Mouse (Mus musculus) hindlimb bud, embryonic 11.5 days (tissue): ENCODE measurements around the gene Zswim8.

Experiments used
- DNase-seq: peaks from one replicate; pipeline ENCODE4 v3.0.0-alpha.2; 2012; ENCODE audit warnings: low read depth, low spot score; ENCODE audit errors: extremely low spot score

Gene Zswim8

GRCm38 (mm10) chr14:20729871-20730270 lies 22.5 kb downstream of the Zswim8 start:
- no peak for DNase-seq

GRCm38 (mm10) chr14:20730853-20731602 lies 23.7 kb downstream of the Zswim8 start:
- DNase-seq, result no peak

- DNase-seq, result no peak
Measured at GRCm38 (mm10) chr14:20733041-20733951, 25.9 kb downstream of the Zswim8 start.

GRCm38 (mm10) chr14:20733952-20734774 lies 26.8 kb downstream of the Zswim8 start, which contains the start of gene Ndst2:
Gene Ndst2 (minus strand): TSS chr14:20734562.
- peak; percentile 42 for DNase-seq

GRCm38 (mm10) chr14:20735052-20735451 lies 27.7 kb downstream of the Zswim8 start:
- no peak for DNase-seq

- no peak for DNase-seq
Measured at GRCm38 (mm10) chr14:20735892-20736390, 28.6 kb downstream of the Zswim8 start.

- DNase-seq, result no peak
Measured at GRCm38 (mm10) chr14:20737306-20737705, 30.0 kb downstream of the Zswim8 start.

GRCm38 (mm10) chr14:20738511-20738910 lies 31.2 kb downstream of the Zswim8 start:
- no peak for DNase-seq

GRCm38 (mm10) chr14:20741301-20741700 lies 33.9 kb downstream of the Zswim8 start:
- no peak for DNase-seq

GRCm38 (mm10) chr14:20743614-20744013 lies 36.3 kb downstream of the Zswim8 start:
- no peak for DNase-seq

GRCm38 (mm10) chr14:20746935-20747334 lies 39.6 kb downstream of the Zswim8 start:
- no peak for DNase-seq

GRCm38 (mm10) chr14:20748388-20748787 lies 41.0 kb downstream of the Zswim8 start:
- no peak for DNase-seq

- no peak for DNase-seq
Measured at GRCm38 (mm10) chr14:20749494-20750051, 42.2 kb downstream of the Zswim8 start.

GRCm38 (mm10) chr14:20750503-20750902 lies 43.2 kb downstream of the Zswim8 start:
- DNase-seq, result no peak

GRCm38 (mm10) chr14:20753792-20754191 lies 46.4 kb downstream of the Zswim8 start:
- DNase-seq, result no peak

GRCm38 (mm10) chr14:20757370-20757907 lies 50.1 kb downstream of the Zswim8 start:
- DNase-seq, result no peak

- DNase-seq, result no peak
Measured at GRCm38 (mm10) chr14:20758768-20759435, 51.5 kb downstream of the Zswim8 start.

GRCm38 (mm10) chr14:20764942-20765341 lies 57.6 kb downstream of the Zswim8 start:
- DNase-seq, result no peak

- peak; percentile 46 for DNase-seq
Measured at GRCm38 (mm10) chr14:20765642-20766258, 58.4 kb downstream of the Zswim8 start.
